Mouse (Mus musculus): Measurements from ENCODE around the gene Gbp9. TPM values are rescaled to one million over a fixed set of nuclear protein-coding genes. Genes with fewer than 3 reads are reported as not detected.

Gbp9 gene
- 100 to 1,000 TPM in 1 of 2 experiments, 10 to 100 TPM in 1; 93.2 to 113 TPM for total RNA-seq (2023)

GRCm38 (mm10) chr5:105139409-105140088 lies at the start of gene Gbp9, which contains the start of the genes Gbp8 and Gbp4:
Gbp9 (minus strand) TSS chr5:105139539.
Gbp8 (minus strand) TSS chr5:105139540.
Gbp4 (minus strand) TSS chr5:105139586.

Other genes starting within 250 kb of the Gbp9 start
- gene Abcg3, start 156.8 kb downstream of the Gbp9 start, total RNA-seq (2023): 10 to 100 TPM in 1 of 2 experiments, 1 to 10 TPM in 1; 8.2 to 10.6 TPM
- 10 to 100 TPM; 16.9 to 19.6 TPM for gene Gbp8, start within 50 bp of the Gbp9 start, total RNA-seq (2023)
- gene Gbp4, start within 50 bp of the Gbp9 start, total RNA-seq (2023): 10 to 100 TPM; 70.3 to 95.2 TPM
- 1 to 10 TPM in 1 of 2 experiments, under 1 TPM in 1; 0.20 to 1.6 TPM for gene Gbp10, start 100.0 kb upstream of the Gbp9 start, total RNA-seq (2023)
- gene Gm43302, start 154.2 kb upstream of the Gbp9 start, total RNA-seq (2023): not detected
- gene Gbp6, start 154.2 kb upstream of the Gbp9 start, total RNA-seq (2023): 1 to 10 TPM; 2.0 to 5.0 TPM

Measured in B cell, adult 67 days (primary cell).